Mouse (Mus musculus): ENCODE data around the gene Eif2ak3. TPM values are rescaled to one million over a fixed set of nuclear protein-coding genes. Genes with fewer than 3 reads are reported as not detected.

Eif2ak3 gene
- polyA plus RNA-seq (2012; rRNA removed) = 12.5 and 24.5 TPM in 2 replicates

- under 1% methylated on average over 62 of the region's 63 CpGs for WGBS
- H3K27me3 ChIP-seq (ENCODE audit: control insufficient read depth, insufficient read depth, low read length) = no peaks in the 10 kb centered on the region
- peak within 1 kb of the TSS; percentile 87 for H3K27ac ChIP-seq (ENCODE audit: insufficient read depth, low read depth, low read length)
- TF ChIP-seq POLR2A (IDR thresholded peaks at IDR 0.05; ENCODE audit: low read depth, low read length) = peak; percentile 88
- peak; percentile 17; the same call in 1 of the 2 replicates for TF ChIP-seq CTCF (IDR thresholded peaks at IDR 0.05; ENCODE audit: extremely low read depth, insufficient read length, insufficient replicate concordance, low read depth, low read length)
- H3K36me3 ChIP-seq (ENCODE audit: control insufficient read depth, insufficient read depth, low read length) = no peaks in the 10 kb centered on the region
- peak within 1 kb of the TSS; percentile 91 for H3K4me3 ChIP-seq (ENCODE audit: low read depth, low read length)
- peaks cover 6% of the 10 kb centered on the region; the same call in 1 of the 2 replicates for H3K4me1 ChIP-seq (ENCODE audit: control insufficient read depth, insufficient read depth, insufficient read length, low read length)
Observed at GRCm38 (mm10) chr6:70844002-70844804, at the start of gene Eif2ak3. Gene Eif2ak3 (plus strand): TSS chr6:70844515.

GRCm38 (mm10) chr6:70796940-70797339, 47.4 kb upstream of the Eif2ak3 start:
- Histone ChIP-seq H3K36me3 (ENCODE audit: control insufficient read depth, insufficient read depth, low read length) (no peaks in the 10 kb centered on the region), H3K27ac (ENCODE audit: insufficient read depth, low read depth, low read length) (no peak overlapping the region), H3K4me1 (ENCODE audit: control insufficient read depth, insufficient read depth, insufficient read length, low read length) (peaks cover 6% of the 10 kb centered on the region; the same call in 1 of the 2 replicates), H3K4me3 (ENCODE audit: low read depth, low read length) (no peak overlapping the region), H3K27me3 (ENCODE audit: control insufficient read depth, insufficient read depth, low read length) (no peaks in the 10 kb centered on the region)
- TF ChIP-seq POLR2A (IDR thresholded peaks at IDR 0.05; ENCODE audit: low read depth, low read length) (no peak), CTCF (IDR thresholded peaks at IDR 0.05; ENCODE audit: extremely low read depth, insufficient read length, insufficient replicate concordance, low read depth, low read length) (no peak)
- WGBS = 84% methylated on average over 6 of the region's 6 CpGs

GRCm38 (mm10) chr6:70797581-70798251, 46.6 kb upstream of the Eif2ak3 start:
- Histone ChIP-seq H3K4me1 (ENCODE audit: control insufficient read depth, insufficient read depth, insufficient read length, low read length) (peaks cover 5% of the 10 kb centered on the region; the same call in 1 of the 2 replicates), H3K36me3 (ENCODE audit: control insufficient read depth, insufficient read depth, low read length) (no peaks in the 10 kb centered on the region), H3K27me3 (ENCODE audit: control insufficient read depth, insufficient read depth, low read length) (no peaks in the 10 kb centered on the region), H3K27ac (ENCODE audit: insufficient read depth, low read depth, low read length) (no peak overlapping the region), H3K4me3 (ENCODE audit: low read depth, low read length) (no peak overlapping the region)
- WGBS = 10% methylated on average over 9 of the region's 9 CpGs
- peak; percentile 89 for TF ChIP-seq CTCF (IDR thresholded peaks at IDR 0.05; ENCODE audit: extremely low read depth, insufficient read length, insufficient replicate concordance, low read depth, low read length)
- no peak for TF ChIP-seq POLR2A (IDR thresholded peaks at IDR 0.05; ENCODE audit: low read depth, low read length)

GRCm38 (mm10) chr6:70804632-70805031, 39.7 kb upstream of the Eif2ak3 start:
- Histone ChIP-seq H3K4me1 (ENCODE audit: control insufficient read depth, insufficient read depth, insufficient read length, low read length) (no peaks in the 10 kb centered on the region), H3K36me3 (ENCODE audit: control insufficient read depth, insufficient read depth, low read length) (no peaks in the 10 kb centered on the region), H3K27ac (ENCODE audit: insufficient read depth, low read depth, low read length) (no peak overlapping the region), H3K4me3 (ENCODE audit: low read depth, low read length) (no peak overlapping the region), H3K27me3 (ENCODE audit: control insufficient read depth, insufficient read depth, low read length) (no peaks in the 10 kb centered on the region)
- TF ChIP-seq CTCF (IDR thresholded peaks at IDR 0.05; ENCODE audit: extremely low read depth, insufficient read length, insufficient replicate concordance, low read depth, low read length) = peak; percentile 64; the same call in 1 of the 2 replicates
- no peak for TF ChIP-seq POLR2A (IDR thresholded peaks at IDR 0.05; ENCODE audit: low read depth, low read length)
- WGBS = 23% methylated on average over 3 of the region's 3 CpGs

- Histone ChIP-seq H3K27me3 (ENCODE audit: control insufficient read depth, insufficient read depth, low read length) (no peaks in the 10 kb centered on the region), H3K4me1 (ENCODE audit: control insufficient read depth, insufficient read depth, insufficient read length, low read length) (no peaks in the 10 kb centered on the region), H3K4me3 (ENCODE audit: low read depth, low read length) (no peak overlapping the region), H3K36me3 (ENCODE audit: control insufficient read depth, insufficient read depth, low read length) (no peaks in the 10 kb centered on the region), H3K27ac (ENCODE audit: insufficient read depth, low read depth, low read length) (no peak overlapping the region)
- 8% methylated on average over 7 of the region's 7 CpGs for WGBS
- TF ChIP-seq POLR2A (IDR thresholded peaks at IDR 0.05; ENCODE audit: low read depth, low read length) = no peak
- TF ChIP-seq CTCF (IDR thresholded peaks at IDR 0.05; ENCODE audit: extremely low read depth, insufficient read length, insufficient replicate concordance, low read depth, low read length) = peak; percentile 24; the same call in 1 of the 2 replicates
Observed at GRCm38 (mm10) chr6:70805267-70805666, 39.0 kb upstream of the Eif2ak3 start.

- peak; percentile 83; the same call in 1 of the 2 replicates for TF ChIP-seq CTCF (IDR thresholded peaks at IDR 0.05; ENCODE audit: extremely low read depth, insufficient read length, insufficient replicate concordance, low read depth, low read length)
- no peak for TF ChIP-seq POLR2A (IDR thresholded peaks at IDR 0.05; ENCODE audit: low read depth, low read length)
- no peaks in the 10 kb centered on the region for H3K27me3 ChIP-seq (ENCODE audit: control insufficient read depth, insufficient read depth, low read length)
- H3K36me3 ChIP-seq (ENCODE audit: control insufficient read depth, insufficient read depth, low read length) = no peaks in the 10 kb centered on the region
- peak overlapping the region; percentile 31; the same call in 1 of the 2 replicates for H3K4me3 ChIP-seq (ENCODE audit: low read depth, low read length)
- no peak overlapping the region for H3K27ac ChIP-seq (ENCODE audit: insufficient read depth, low read depth, low read length)
- no peaks in the 10 kb centered on the region for H3K4me1 ChIP-seq (ENCODE audit: control insufficient read depth, insufficient read depth, insufficient read length, low read length)
- WGBS = 18% methylated on average over 13 of the region's 13 CpGs
Observed at GRCm38 (mm10) chr6:70805820-70806513, 38.3 kb upstream of the Eif2ak3 start.
